Mouse (Mus musculus) bone marrow macrophage, adult 2 months (primary cell): ENCODE results near the gene Gm10073.

Experiments used
- CTCF ChIP-seq: IDR thresholded peaks from 2 replicates; pipeline ENCODE4 v1.5.1; 2012; ENCODE audit warnings: low read depth, mild to moderate bottlenecking, low read length, moderate library complexity
- POLR2A ChIP-seq: IDR thresholded peaks from 2 replicates; pipeline ENCODE4 v1.6.1; 2012; ENCODE audit warnings: mild to moderate bottlenecking, low read depth, low read length, borderline replicate concordance

GRCm38 (mm10) chr8:106581344-106582088, 8.3 kb upstream of the Gm10073 start:
- TF ChIP-seq POLR2A (no peak), CTCF (no peak)
